Mouse (Mus musculus): ENCODE measurements at regions not wholly inside any gene's neighbourhood (a gene's known extent, or its start where the extent isn't known, plus 50 kb on each side); places are given as distances from the start of the nearest gene placed in this dataset.

DNA sequence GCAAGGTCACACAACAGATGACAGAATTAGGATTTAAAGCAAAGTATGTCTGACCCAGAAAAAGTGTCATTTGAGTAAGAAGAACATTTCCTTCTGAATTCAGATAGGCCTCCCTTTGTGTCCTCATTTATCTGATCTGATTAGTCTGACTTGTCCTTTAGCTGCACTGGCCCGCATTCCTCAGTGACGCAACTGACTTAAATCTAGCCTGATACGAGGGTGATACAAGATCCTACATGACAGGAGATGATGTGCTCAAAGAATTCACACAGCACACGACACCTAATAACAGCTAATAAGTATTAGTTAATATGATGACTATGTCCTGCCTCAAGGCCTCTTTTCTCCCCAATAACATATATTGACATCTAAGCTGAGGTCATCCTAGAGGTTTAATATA, 192.8 kb downstream of the Nuf2 start:
- DNase-seq (ENCODE audit: low spot score in 2 of 2): no peak

GRCm38 (mm10) chr1:169332165-169332564, 199.1 kb downstream of the Nuf2 start:
- no peak for DNase-seq (ENCODE audit: low spot score in 2 of 2)

DNA sequence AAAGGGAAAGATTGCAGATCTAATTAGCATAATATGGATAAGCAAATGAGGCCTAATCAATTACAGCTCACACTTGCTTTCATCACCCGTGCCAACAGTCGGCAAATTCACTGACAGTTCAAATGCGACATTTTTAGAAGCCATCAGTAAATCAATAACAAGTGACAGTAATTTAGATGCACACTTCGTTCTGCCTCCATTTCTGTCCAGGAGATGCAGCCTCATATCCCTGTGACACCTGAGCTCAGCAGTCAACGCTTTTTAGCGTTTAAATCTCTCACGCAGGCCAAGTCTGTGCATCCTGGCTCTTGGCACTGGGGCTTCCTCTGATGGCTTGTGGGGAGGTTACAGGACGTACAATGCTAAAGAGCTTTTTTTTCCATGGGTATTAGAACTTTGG, 218.0 kb downstream of the Nuf2 start:
- no peak for DNase-seq (ENCODE audit: low spot score in 2 of 2)

DNA sequence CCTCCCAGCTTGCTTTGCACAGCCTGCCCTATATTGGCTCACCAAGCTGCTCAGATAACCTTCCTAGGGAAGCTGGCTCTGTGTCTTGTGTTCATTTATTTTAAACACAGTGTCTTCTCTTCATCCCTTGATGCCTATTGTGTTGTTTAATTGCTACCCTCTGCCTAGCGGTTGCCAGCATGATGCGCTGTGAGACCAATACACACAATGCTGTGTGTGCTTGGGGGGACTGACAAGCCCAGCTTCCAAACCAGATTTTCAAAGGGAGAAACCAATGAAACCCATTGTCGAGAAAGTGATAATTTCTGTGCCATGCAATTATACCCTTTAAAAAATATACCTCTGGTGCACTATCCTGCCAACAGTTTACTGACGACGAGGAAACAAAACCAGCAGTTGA, 247.8 kb downstream of the Nuf2 start:
- no peak for DNase-seq (ENCODE audit: low spot score in 2 of 2)

DNA sequence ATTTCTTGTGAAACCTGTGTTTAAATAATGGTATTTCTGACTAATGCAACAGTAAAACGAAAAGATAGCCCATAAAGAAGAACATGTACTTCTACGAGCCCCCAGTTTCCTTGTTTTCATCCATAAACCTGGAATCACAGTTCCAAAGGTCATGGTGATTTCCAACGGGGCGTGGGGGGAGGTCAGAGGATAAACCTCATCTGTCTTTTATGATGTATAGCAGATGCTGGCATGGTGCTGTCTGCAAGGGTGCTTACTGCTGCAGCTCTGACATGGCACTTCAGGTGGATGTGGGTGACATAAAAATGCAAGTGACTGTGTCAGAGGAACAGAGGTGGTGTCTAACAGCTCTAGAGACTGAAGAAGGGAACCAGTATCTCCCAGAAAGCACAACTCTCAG, 260.5 kb downstream of the Nuf2 start:
- no peak for DNase-seq (ENCODE audit: low spot score in 2 of 2)

DNA sequence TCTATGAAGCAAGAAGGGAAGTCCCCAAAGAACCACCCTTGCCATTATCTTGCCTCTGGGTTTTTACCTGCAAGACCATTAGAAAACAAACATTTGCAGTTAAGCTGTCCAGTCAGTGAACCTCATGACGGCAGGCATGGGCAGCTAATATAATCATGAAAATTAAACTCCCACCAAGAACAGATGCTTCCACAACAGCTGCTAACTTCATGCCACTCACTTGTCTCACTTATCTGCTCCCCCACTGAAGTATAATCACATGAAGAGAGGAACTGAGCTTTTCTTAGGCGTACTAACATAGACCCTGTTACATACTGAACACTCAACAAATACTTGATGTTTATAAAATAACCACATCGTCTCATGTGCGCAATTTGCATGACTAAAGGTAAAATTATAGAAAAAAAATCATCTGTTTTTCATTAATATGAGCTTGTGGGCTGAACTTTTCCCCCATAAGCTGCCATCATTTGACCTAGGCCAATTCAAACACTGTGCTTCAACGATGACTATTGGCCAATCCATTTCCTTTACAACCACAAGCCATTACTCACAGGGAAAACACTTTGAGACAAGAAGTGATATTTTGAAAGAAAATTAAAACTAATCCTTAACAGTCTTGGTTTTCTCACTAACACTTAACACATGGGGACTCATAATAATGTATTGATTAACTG, 267.1 kb downstream of the Nuf2 start:
- DNase-seq (ENCODE audit: low spot score in 2 of 2): no peak

- no peak for DNase-seq (ENCODE audit: low spot score in 2 of 2)
Measured at GRCm38 (mm10) chr1:169254250-169254937, 276.9 kb downstream of the Nuf2 start.

DNA sequence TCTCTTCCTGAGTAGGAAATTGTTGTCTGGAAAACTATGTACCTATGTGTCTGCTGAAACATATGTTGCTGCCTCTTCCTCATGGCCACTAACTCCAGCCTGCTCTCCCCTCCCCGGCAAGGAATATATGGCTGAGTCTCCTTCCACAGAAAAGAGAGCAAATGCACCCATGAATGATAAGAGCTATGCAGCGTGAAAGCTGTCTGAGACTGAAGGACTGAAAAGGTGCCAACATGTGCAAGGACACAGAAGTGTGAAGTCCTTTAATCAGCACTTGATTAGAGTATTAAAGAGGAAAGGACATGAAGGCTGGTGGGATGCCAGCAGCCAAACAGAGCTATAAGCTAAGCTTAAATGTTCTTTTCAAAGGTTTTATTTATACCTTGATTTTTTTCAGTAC, 279.1 kb downstream of the Nuf2 start:
- no peak for DNase-seq (ENCODE audit: low spot score in 2 of 2)

DNA sequence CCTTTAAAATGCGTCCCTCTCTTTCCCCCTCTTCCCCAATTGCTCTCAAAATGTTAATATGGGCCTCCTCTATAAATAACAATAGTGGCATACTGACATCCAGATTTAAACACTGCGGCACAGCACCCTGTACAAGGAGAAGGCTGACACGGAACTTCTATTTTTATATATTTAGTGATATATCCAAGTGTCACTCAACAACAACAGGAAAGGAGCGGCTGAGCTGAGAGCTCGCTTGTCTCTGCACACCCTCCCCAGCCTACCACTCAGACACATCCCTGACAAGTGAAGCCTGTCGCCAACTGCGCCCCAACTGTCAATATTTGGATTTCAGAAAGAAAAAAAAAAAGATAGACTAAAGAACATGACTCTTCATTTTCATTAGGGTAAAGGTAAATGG, 282.2 kb downstream of the Nuf2 start:
- peak; percentile 4 to 5 for DNase-seq (ENCODE audit: low spot score in 2 of 2)

DNA sequence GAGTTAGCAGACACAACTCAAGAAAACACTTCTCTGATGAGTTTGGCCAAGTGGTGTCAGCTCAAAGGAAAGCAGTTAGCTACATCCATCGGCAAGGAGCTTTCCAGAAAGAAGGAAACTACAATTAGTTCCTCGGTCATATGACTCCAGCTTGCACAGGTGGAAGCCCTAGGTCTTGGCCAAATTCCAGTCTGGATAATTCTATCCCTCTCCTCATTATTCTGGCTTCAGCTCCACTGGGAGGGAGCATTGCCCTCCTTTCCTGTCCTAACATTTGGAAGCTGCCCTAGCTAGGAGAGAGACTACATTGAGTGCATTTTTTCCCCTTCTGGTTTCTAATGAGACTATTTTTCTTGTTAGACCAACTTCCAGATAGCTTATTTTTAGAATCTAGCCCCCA, 290.9 kb downstream of the Nuf2 start:
- DNase-seq (ENCODE audit: low spot score in 2 of 2): no peak

DNA sequence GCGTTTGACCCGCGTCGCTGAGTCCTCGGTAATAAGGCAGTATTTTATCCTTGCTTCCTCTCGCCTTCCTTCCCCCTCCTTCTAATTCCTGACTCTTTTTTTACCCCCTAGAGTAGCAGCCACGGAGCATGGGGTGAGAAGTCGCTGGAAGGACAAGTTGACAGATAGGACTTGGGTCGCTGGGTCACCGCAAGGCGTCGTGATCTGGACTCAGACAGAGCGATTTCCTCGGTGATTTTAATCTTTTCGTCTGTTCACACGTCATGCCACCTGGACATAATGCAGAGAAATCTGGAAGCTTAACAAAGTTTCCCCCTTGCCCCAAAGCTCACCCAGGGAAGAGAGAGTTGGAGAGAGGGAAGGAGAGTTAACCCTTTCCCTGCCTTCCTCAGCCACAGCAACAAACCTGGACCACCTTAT, 292.6 kb downstream of the Nuf2 start:
- no peak for DNase-seq (ENCODE audit: low spot score in 2 of 2)

- DNase-seq (ENCODE audit: low spot score in 2 of 2): no peak
Measured at GRCm38 (mm10) chr1:169235276-169235681, 296.0 kb downstream of the Nuf2 start.

DNA sequence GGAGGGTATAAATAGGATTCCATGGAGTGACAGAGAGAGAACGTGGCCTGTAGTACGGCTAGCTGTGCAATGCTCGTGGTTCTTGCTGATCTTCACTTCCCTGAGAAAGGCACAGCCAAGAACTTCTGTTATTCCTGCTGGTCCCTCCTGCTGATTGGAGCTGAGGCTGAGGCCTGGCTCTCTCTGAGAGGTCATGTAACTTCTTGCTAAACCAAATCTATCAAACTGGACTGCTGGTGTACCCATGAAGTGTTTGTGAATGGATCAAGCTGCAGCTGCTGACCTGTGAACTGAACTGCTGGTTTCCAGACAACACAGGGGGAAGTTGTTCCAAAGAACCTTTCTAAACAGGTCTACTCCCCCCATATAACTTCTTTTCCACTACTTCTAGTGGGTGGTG, 297.9 kb downstream of the Nuf2 start:
- no peak for DNase-seq (ENCODE audit: low spot score in 2 of 2)

GRCm38 (mm10) chr1:169230097-169230496, 301.2 kb downstream of the Nuf2 start:
- no peak for DNase-seq (ENCODE audit: low spot score in 2 of 2)

DNA sequence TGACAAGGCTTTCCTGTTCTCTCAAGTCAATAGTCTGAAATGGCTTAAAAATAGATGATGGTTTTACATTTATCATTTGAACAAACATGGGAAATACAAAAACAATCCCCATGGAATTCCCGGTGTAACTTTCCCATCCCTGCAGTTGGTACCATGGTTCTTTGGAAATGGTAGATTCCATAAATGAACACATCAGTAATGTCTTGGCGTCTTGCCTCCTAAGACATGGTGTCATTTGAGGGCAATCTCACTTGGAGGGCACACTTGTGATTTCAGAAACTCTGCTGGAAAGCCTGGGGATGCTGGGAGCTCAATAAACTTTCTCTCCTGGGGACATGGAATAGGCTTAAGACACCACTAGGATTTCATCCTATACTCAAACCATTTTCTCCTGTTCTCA, 306.8 kb downstream of the Nuf2 start:
- DNase-seq (ENCODE audit: low spot score in 2 of 2): no peak

DNA sequence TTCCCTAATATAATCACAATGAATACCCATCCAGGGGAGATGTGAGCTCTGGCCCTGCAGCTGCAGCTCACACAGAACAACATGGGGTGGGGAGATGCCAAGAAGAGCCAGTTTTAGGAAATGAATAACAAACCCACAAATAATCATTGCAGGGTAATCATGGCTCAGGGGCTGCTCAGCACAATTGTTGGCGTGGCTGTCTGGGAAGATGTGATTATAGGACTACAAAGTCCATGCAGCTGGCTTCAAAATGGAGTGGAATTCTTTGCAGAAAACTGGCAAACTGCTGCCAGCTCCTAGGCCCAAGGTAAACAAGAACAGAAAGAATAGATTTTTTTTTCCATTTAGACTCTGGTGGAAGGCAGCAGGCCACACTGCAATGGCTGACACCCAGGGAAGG, 343.6 kb downstream of the Nuf2 start:
- DNase-seq (ENCODE audit: low spot score in 2 of 2): peak; percentile 2 to 4

DNA sequence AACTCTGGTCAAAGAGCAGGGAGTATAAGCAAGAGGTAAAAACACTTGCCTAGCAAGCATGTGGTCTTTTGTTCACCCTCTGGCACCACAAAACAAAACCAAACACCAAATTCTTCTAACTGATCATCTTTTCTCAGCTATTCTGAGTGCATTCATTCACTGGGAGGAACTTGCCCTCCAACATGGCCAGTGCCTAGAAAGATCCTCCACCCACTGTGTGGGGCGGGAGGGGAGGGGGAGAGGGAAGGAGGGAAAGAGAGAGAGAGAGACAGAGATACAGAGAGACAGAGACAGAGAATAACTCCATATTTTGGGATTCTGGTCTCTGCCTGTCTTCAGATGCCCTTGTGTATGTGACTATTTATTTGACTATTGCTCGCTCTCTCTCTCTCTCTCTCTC, 360.9 kb downstream of the Nuf2 start:
- DNase-seq (ENCODE audit: low spot score in 2 of 2): no peak

GRCm38 (mm10) chr1:169168033-169168432, 363.2 kb downstream of the Nuf2 start:
- DNase-seq (ENCODE audit: low spot score in 2 of 2): no peak

- DNase-seq (ENCODE audit: low spot score in 2 of 2): no peak
Measured at GRCm38 (mm10) chr1:169166041-169166850, 365.0 kb downstream of the Nuf2 start.

DNA sequence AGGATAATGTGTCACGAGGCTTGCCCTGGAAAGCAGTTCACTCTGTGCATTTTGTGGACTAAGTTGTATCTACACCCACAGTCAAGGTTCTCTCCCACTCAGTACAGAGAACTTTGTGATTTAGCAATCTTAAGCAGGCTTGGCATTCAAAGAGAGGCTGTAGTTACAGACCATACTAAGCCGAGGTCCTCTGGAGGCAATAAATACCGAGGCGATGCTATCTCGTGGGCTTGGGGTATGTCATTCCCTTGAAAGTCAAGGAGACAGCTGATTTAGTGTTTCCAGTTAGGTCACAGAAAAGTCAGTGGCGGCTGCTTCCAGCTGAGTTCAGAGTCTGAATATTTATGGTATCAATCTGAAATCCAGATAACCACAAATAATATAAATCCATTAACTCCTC, 370.4 kb downstream of the Nuf2 start:
- DNase-seq (ENCODE audit: low spot score in 2 of 2): no peak

- DNase-seq (ENCODE audit: low spot score in 2 of 2): no peak
Measured at GRCm38 (mm10) chr1:169160220-169160619, 371.0 kb downstream of the Nuf2 start.

GRCm38 (mm10) chr1:169159786-169160185, 371.5 kb downstream of the Nuf2 start:
- DNase-seq (ENCODE audit: low spot score in 2 of 2): no peak

DNA sequence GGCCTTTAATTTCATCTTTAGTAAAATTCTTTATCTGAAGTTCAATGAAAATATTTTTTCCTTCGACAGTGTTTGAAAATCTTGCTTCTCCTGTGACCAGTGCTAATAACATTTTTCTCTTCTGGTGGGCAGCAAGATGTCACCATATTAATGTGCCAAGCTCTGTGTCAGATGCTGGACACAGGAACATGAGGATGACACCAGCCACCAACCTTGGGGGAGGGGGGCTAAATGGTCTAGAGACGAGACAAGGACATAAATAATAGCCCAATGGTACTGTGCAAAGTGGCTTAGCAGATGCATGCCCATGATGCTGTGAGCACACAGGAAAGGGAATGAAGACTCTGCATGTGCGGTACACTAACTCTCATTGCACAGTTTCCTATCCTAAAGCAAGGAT, 373.8 kb downstream of the Nuf2 start:
- DNase-seq (ENCODE audit: low spot score in 2 of 2): no peak
